Mouse (Mus musculus) MEL (cell line): ENCODE measurements at regions not wholly inside any gene's neighbourhood (a gene's known extent, or its start where the extent isn't known, plus 50 kb on each side); places are given as distances from the start of the nearest gene placed in this dataset.

ENCODE experiments used
- BHLHE40 ChIP-seq: IDR thresholded peaks from 2 replicates; pipeline ENCODE4 v1.6.1; 2012; ENCODE audit warnings: low read depth, mild to moderate bottlenecking, inconsistent platforms, low read length, improper control_type of control experiment, borderline replicate concordance
- CHD2 ChIP-seq: IDR thresholded peaks from 2 replicates; pipeline ENCODE4 v1.6.1; 2011; ENCODE audit warnings: low read length, improper control_type of control experiment
- CTCF ChIP-seq, 3 experiments: IDR thresholded peaks in 2 of 3; conservative IDR thresholded peaks in 1 of 3; 2 replicates each; pipeline ENCODE4 v1.5.1; 2011 to 2012; ENCODE audit warnings: low read length in 3 of 3, low read depth in 2 of 3, mild to moderate bottlenecking in 2 of 3, improper control_type of control experiment in 1 of 3, inconsistent platforms in 1 of 3, mixed read lengths in 1 of 3, moderate library complexity in 1 of 3; ENCODE audit not compliant: control insufficient read depth in 1 of 3, insufficient read depth in 1 of 3, poor library complexity in 1 of 3, severe bottlenecking in 1 of 3
- EP300 ChIP-seq, 2 experiments: IDR thresholded peaks; 2 replicates each; pipeline ENCODE4 v1.6.1; 2011; ENCODE audit warnings: improper control_type of control experiment in 2 of 2, low read length in 2 of 2, low read depth in 1 of 2, mild to moderate bottlenecking in 1 of 2
- GATA1 ChIP-seq: IDR thresholded peaks from 2 replicates; pipeline ENCODE4 v1.6.1; 2011; ENCODE audit warnings: low read depth, low read length, improper control_type of control experiment
- MAZ ChIP-seq: IDR thresholded peaks from 2 replicates; pipeline ENCODE4 v1.6.1; 2012; ENCODE audit warnings: low read depth, mild to moderate bottlenecking, inconsistent platforms, low read length, improper control_type of control experiment
- NELFE ChIP-seq: IDR thresholded peaks from 2 replicates; pipeline ENCODE4 v1.6.1; 2011; ENCODE audit warnings: low read depth, low read length, improper control_type of control experiment
- POLR2A ChIP-seq, 2 experiments: IDR thresholded peaks; 2 replicates each; pipeline ENCODE4 v1.6.1; 2011 to 2012; ENCODE audit warnings: low read length in 2 of 2, mild to moderate bottlenecking in 2 of 2, control low read depth in 1 of 2, improper control_type of control experiment in 1 of 2, low read depth in 1 of 2, moderate library complexity in 1 of 2; ENCODE audit not compliant: control insufficient read depth in 1 of 2, insufficient read depth in 1 of 2, poor library complexity in 1 of 2
- RAD21 ChIP-seq: IDR thresholded peaks from 2 replicates; pipeline ENCODE4 v1.6.1; 2011; ENCODE audit warnings: mild to moderate bottlenecking, low read depth, low read length, improper control_type of control experiment
- TAL1 ChIP-seq: IDR thresholded peaks from 2 replicates; pipeline ENCODE4 v1.6.1; 2012; ENCODE audit warnings: mild to moderate bottlenecking, inconsistent platforms, low read length, moderate library complexity, mixed read lengths
- TBP ChIP-seq: IDR thresholded peaks from 2 replicates; pipeline ENCODE4 v1.8.0; 2011; ENCODE audit warnings: low read depth, low read length, improper control_type of control experiment
- TCF12 ChIP-seq: IDR thresholded peaks from 2 replicates; pipeline ENCODE4 v1.6.1; 2014; ENCODE audit warnings: low read depth, mild to moderate bottlenecking, inconsistent platforms, low read length, improper control_type of control experiment, moderate library complexity
- ZC3H11A ChIP-seq: IDR thresholded peaks from 2 replicates; pipeline ENCODE4 v1.6.1; 2012; ENCODE audit warnings: low read depth, mild to moderate bottlenecking, inconsistent platforms, low read length, improper control_type of control experiment
- ZKSCAN1 ChIP-seq: IDR thresholded peaks from 2 replicates; pipeline ENCODE4 v1.6.1; 2012; ENCODE audit warnings: low read depth, mild to moderate bottlenecking, inconsistent platforms, low read length, improper control_type of control experiment, moderate library complexity

DNA sequence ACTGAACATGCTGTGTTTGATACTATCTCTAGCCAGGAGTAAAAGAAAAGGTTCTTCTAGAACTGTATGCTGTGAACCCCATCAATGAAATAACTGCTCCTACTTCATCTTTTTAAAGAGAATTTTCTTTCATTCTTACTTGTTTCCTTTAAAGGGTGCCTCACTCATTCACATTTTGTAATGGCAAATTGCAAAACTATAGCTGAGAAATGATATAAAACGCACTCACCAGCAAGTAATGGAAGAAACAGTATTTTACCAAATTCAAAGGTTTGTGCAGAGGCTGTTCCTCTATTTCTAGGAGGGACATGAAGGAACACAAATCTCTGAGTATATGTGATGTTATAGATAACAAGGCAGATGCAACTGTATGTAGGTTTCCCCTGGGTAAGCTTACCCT, 183.4 kb downstream of the Gm11146 start:
- TF ChIP-seq BHLHE40 (no peak), NELFE (no peak), ZC3H11A (no peak), TCF12 (no peak), CTCF (IDR thresholded peaks at IDR 0.05 in 2 of 3, conservative IDR thresholded peaks at IDR 0.05 in 1 of 3; ENCODE audit: control insufficient read depth in 1 of 3, insufficient read depth in 1 of 3, low read depth in 2 of 3, low read length in 3 of 3, poor library complexity in 1 of 3, severe bottlenecking in 1 of 3) (no peak), ZKSCAN1 (no peak), MAZ (no peak), CHD2 (no peak), RAD21 (no peak), TBP (no peak), TAL1 (no peak), GATA1 (no peak), EP300 (IDR thresholded peaks at IDR 0.05; ENCODE audit: low read depth in 1 of 2, low read length in 2 of 2) (no peak), POLR2A (IDR thresholded peaks at IDR 0.05; ENCODE audit: control insufficient read depth in 1 of 2, insufficient read depth in 1 of 2, low read depth in 1 of 2, low read length in 2 of 2, poor library complexity in 1 of 2) (no peak)
